In the genomic region with DNA sequence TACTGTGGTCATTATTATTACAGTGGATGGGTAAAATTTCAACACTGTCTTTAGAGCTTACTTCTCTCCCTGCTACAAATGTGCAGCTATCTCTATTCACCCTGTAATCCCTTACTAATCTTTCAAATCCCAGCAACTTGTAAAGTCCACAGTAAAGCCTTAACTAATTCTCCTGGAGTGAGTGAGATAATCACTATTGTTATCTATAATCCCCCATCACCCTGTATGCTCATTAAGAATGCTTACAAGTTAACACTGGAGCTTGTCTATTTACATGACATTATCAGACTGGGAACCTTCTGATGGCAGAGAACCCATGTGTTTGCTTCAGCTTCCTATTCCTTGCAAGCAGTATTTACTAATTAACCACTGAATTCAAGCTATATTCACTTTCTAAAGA, we compare ENCODE assay signal across 22 mouse cellular contexts.
DNase-seq lines count a peak whose midpoint lies in the region; ATAC-seq lines count a peak whose summit lies in the region.
"Had no signal": no experiment of that assay in that cellular context is flagged by ENCODE, and none has a peak within 500 bp of the region (broad histone marks: within the 10 kb centered on the region; RNA-seq: fewer than 3 reads in every experiment).

No protein-coding gene starts in this region.

- DNase-seq in forebrain, embryonic 11.5 days (ENCODE audit: low spot score): no peak
- peak; percentile 78 for DNase-seq in retina, postnatal 1 day
- no peak for DNase-seq in left cerebral cortex, adult 18-20 months (ENCODE audit: low spot score in 2 of 2)
- DNase-seq: adrenal gland, adult 8-10 months; adrenal gland, postnatal 25 days; cerebellum, adult 18-20 months; cerebellum, adult 9-10 months; gastrocnemius, postnatal 10 days; gastrocnemius, postnatal 36 days; heart, adult 2 months; heart, postnatal 14 days; heart, postnatal 4 days had no signal

- H3K9me3 ChIP-seq in forebrain, embryonic 11.5 days (ENCODE audit: control insufficient read depth, low read length): no peaks in the 10 kb centered on the region
- no peaks in the 10 kb centered on the region for H3K9me3 ChIP-seq in forebrain, embryonic 15.5 days
- H3K9me3 ChIP-seq in midbrain, embryonic 13.5 days: no peaks in the 10 kb centered on the region
- H3K9me3 ChIP-seq in midbrain, embryonic 16.5 days (replicated peaks; ENCODE audit: control insufficient read depth, low read length, poor library complexity, severe bottlenecking): no peaks in the 10 kb centered on the region
- H3K9me3 ChIP-seq: forebrain, embryonic 10.5 days; heart, embryonic 10.5 days; heart, embryonic 13.5 days had no signal

- ATAC-seq in forebrain, embryonic 11.5 days (replicated peaks; ENCODE audit: low FRiP score): peak; percentile 51
- ATAC-seq in forebrain, embryonic 15.5 days (replicated peaks): no peak
- ATAC-seq in midbrain, embryonic 13.5 days: 0 out of 2 replicates have a peak, but pooled peaks have one; percentile 27
- no peak for ATAC-seq in midbrain, embryonic 16.5 days
- ATAC-seq: activated CD4-positive, CD25-positive, alpha-beta regulatory T cell, adult 4 months; forebrain, embryonic 14.5 days; hindbrain, postnatal 0 days had no signal

- no peaks in the 10 kb centered on the region for H3K36me3 ChIP-seq in forebrain, embryonic 11.5 days (ENCODE audit: control insufficient read depth, insufficient read depth, low read length)
- H3K36me3 ChIP-seq in forebrain, embryonic 15.5 days: no peaks in the 10 kb centered on the region
- no peaks in the 10 kb centered on the region for H3K36me3 ChIP-seq in midbrain, embryonic 13.5 days
- H3K36me3 ChIP-seq in midbrain, embryonic 16.5 days (ENCODE audit: control insufficient read depth, insufficient read depth, low read length): no peaks in the 10 kb centered on the region
- H3K36me3 ChIP-seq: forebrain, embryonic 10.5 days; heart, embryonic 10.5 days; heart, embryonic 13.5 days had no signal

- H3K4me3 ChIP-seq in forebrain, embryonic 11.5 days (ENCODE audit: low read depth, low read length): no peak overlapping the region
- no peak overlapping the region for H3K4me3 ChIP-seq in forebrain, embryonic 15.5 days
- no peak overlapping the region for H3K4me3 ChIP-seq in midbrain, embryonic 13.5 days (replicated peaks)
- no peak overlapping the region for H3K4me3 ChIP-seq in midbrain, embryonic 16.5 days (ENCODE audit: low read depth, low read length)
- H3K4me3 ChIP-seq: forebrain, embryonic 10.5 days; heart, adult 2 months; heart, embryonic 10.5 days; heart, embryonic 13.5 days had no signal

- H3K9ac ChIP-seq in forebrain, embryonic 11.5 days (ENCODE audit: low read length): no peak overlapping the region
- no peak overlapping the region for H3K9ac ChIP-seq in forebrain, embryonic 15.5 days (replicated peaks)
- no peak overlapping the region for H3K9ac ChIP-seq in midbrain, embryonic 13.5 days (replicated peaks)
- no peak overlapping the region for H3K9ac ChIP-seq in midbrain, embryonic 16.5 days (ENCODE audit: low read depth, low read length)
- H3K9ac ChIP-seq: heart, embryonic 13.5 days; hindbrain, embryonic 14.5 days had no signal

- H3K4me1 ChIP-seq in forebrain, embryonic 11.5 days (replicated peaks; ENCODE audit: control insufficient read depth, insufficient read depth, low read length): peaks cover 2% of the 10 kb centered on the region; the same call in 1 of the 2 replicates
- no peaks in the 10 kb centered on the region for H3K4me1 ChIP-seq in forebrain, embryonic 15.5 days
- H3K4me1 ChIP-seq in midbrain, embryonic 13.5 days (replicated peaks): peaks cover 7% of the 10 kb centered on the region; the same call in 1 of the 2 replicates
- no peaks in the 10 kb centered on the region for H3K4me1 ChIP-seq in midbrain, embryonic 16.5 days (ENCODE audit: control insufficient read depth, insufficient read depth, low read length)
- H3K4me1 ChIP-seq: heart, embryonic 10.5 days; heart, embryonic 13.5 days had no signal

- no peak overlapping the region for H3K27ac ChIP-seq in forebrain, embryonic 11.5 days (ENCODE audit: low read depth, low read length)
- H3K27ac ChIP-seq in forebrain, embryonic 15.5 days (replicated peaks): no peak overlapping the region
- no peak overlapping the region for H3K27ac ChIP-seq in midbrain, embryonic 13.5 days
- no peak overlapping the region for H3K27ac ChIP-seq in midbrain, embryonic 16.5 days (ENCODE audit: low read length)
- H3K27ac ChIP-seq: heart, adult 2 months; heart, embryonic 10.5 days; heart, embryonic 13.5 days; hindbrain, embryonic 14.5 days; hindbrain, postnatal 0 days had no signal

- H3K27me3 ChIP-seq in forebrain, embryonic 11.5 days (ENCODE audit: control insufficient read depth, insufficient read depth, low read length): no peaks in the 10 kb centered on the region
- H3K27me3 ChIP-seq in forebrain, embryonic 15.5 days: no peaks in the 10 kb centered on the region
- peaks cover 20% of the 10 kb centered on the region for H3K27me3 ChIP-seq in midbrain, embryonic 13.5 days
- H3K27me3 ChIP-seq in midbrain, embryonic 16.5 days (ENCODE audit: control insufficient read depth, insufficient read depth, low read depth, low read length): no peaks in the 10 kb centered on the region
- H3K27me3 ChIP-seq: heart, embryonic 13.5 days had no signal

- no peak overlapping the region for H3K4me2 ChIP-seq in forebrain, embryonic 11.5 days (ENCODE audit: low read depth, low read length, severe bottlenecking)
- H3K4me2 ChIP-seq in forebrain, embryonic 15.5 days (replicated peaks): no peak overlapping the region
- H3K4me2 ChIP-seq in midbrain, embryonic 13.5 days (replicated peaks): no peak overlapping the region
- no peak overlapping the region for H3K4me2 ChIP-seq in midbrain, embryonic 16.5 days (ENCODE audit: low read length)
- H3K4me2 ChIP-seq: heart, embryonic 13.5 days; hindbrain, embryonic 14.5 days had no signal

Comparison
In these comparisons a context has a peak if more than half of its experiments do, and no peak if none do; other contexts are left out.
1. ATAC-seq: peak in forebrain, embryonic 11.5 days (single experiment) and midbrain, embryonic 13.5 days (single experiment); none in forebrain, embryonic 15.5 days (single experiment) and midbrain, embryonic 16.5 days (single experiment).